Mouse (Mus musculus) bone marrow, adult 2 months (tissue): ENCODE measurements around the gene Nfix.

Experiments used
- CTCF ChIP-seq: fragments of 200-500 bp; IDR thresholded peaks from 2 replicates; pipeline ENCODE4 v1.5.1; 2011; ENCODE audit warnings: low read length, control low read depth; ENCODE audit not compliant: control insufficient read depth, insufficient read depth
- POLR2A ChIP-seq: fragments of 200-500 bp; IDR thresholded peaks from 2 replicates; pipeline ENCODE4 v1.6.1; 2011; ENCODE audit warnings: low read depth, mild to moderate bottlenecking, control low read depth, low read length, borderline replicate concordance; ENCODE audit not compliant: control insufficient read depth

GRCm38 (mm10) chr8:84780949-84781680 lies 19.0 kb downstream of the Nfix start:
- TF ChIP-seq POLR2A, result no peak
- no peak for TF ChIP-seq CTCF
